ENCODE assay signal across 24 mouse cellular contexts in the genomic region with DNA sequence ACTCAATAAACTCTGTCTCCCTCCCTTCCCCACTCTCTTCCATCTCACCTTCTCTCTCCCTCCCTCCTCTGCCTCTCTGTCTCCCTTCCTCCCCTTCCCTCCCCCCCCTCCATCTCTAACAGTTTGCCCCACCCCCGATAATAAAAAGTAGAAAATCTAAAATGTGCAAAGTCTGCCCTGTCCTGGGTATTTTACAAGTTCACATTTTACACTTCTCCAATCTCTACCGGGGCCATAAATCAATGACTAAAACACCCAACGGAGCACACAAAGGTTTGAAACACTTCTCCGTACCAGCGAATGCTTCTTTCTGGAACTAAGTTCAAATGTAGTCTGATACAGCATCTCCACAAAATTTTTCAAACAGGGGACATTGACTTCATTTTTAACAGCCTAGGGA.
DNase-seq lines count a peak whose midpoint lies in the region; ATAC-seq and TF ChIP-seq lines count a peak whose summit lies in the region.
"Had no signal": no experiment of that assay in that cellular context is flagged by ENCODE, and none has a peak within 500 bp of the region (broad histone marks: within the 10 kb centered on the region; RNA-seq: fewer than 3 reads in every experiment).

No protein-coding gene starts in this region.

- 58% methylated on average over 5 of the region's 5 CpGs for WGBS in limb, embryonic 12.5 days
- 76% methylated on average over 5 of the region's 5 CpGs for WGBS in limb, embryonic 10.5 days
- WGBS in intestine, embryonic 14.5 days: 56% methylated on average over 5 of the region's 5 CpGs
- 40% methylated on average over 5 of the region's 5 CpGs for WGBS in intestine, postnatal 0 days

- H3K27me3 ChIP-seq in limb, embryonic 12.5 days: no peaks in the 10 kb centered on the region
- no peaks in the 10 kb centered on the region for H3K27me3 ChIP-seq in limb, embryonic 10.5 days (ENCODE audit: low read depth, poor library complexity, severe bottlenecking)
- no peaks in the 10 kb centered on the region for H3K27me3 ChIP-seq in intestine, embryonic 14.5 days (replicated peaks; ENCODE audit: control insufficient read depth, insufficient read depth, low read length)
- H3K27me3 ChIP-seq in intestine, postnatal 0 days (replicated peaks; ENCODE audit: control insufficient read depth, insufficient read depth, low read length): no peaks in the 10 kb centered on the region
- H3K27me3 ChIP-seq: embryonic facial prominence, embryonic 13.5 days; forebrain, embryonic 12.5 days; forebrain, embryonic 15.5 days; hindbrain, embryonic 13.5 days had no signal

- no peak overlapping the region for H3K9ac ChIP-seq in limb, embryonic 12.5 days (replicated peaks)
- no peak overlapping the region for H3K9ac ChIP-seq in intestine, embryonic 14.5 days (ENCODE audit: low read length)
- no peak overlapping the region for H3K9ac ChIP-seq in intestine, postnatal 0 days (ENCODE audit: low read depth, low read length)
- H3K9ac ChIP-seq: embryonic facial prominence, embryonic 13.5 days; forebrain, embryonic 12.5 days; forebrain, embryonic 15.5 days; hindbrain, embryonic 13.5 days had no signal

- ATAC-seq in limb, embryonic 12.5 days (ENCODE audit: insufficient number of reproducible peaks, insufficient read depth, low FRiP score, low TSS enrichment, low read depth): no peak
- ATAC-seq in intestine, embryonic 14.5 days (replicated peaks; ENCODE audit: low FRiP score, low TSS enrichment, low read depth): peak; percentile 83
- peak; percentile 74 for ATAC-seq in intestine, postnatal 0 days
- ATAC-seq: activated CD4-positive, CD25-positive, alpha-beta regulatory T cell, adult 4 months; forebrain, embryonic 15.5 days; hindbrain, embryonic 16.5 days; inflammation-experienced regulatory T-cells, adult 6 months had no signal

- TF ChIP-seq CTCF in intestine, postnatal 0 days (IDR thresholded peaks at IDR 0.05; ENCODE audit: low read depth): no peak

- no peak overlapping the region for H3K4me3 ChIP-seq in limb, embryonic 12.5 days (replicated peaks)
- no peak overlapping the region for H3K4me3 ChIP-seq in limb, embryonic 10.5 days
- no peak overlapping the region for H3K4me3 ChIP-seq in intestine, embryonic 14.5 days (ENCODE audit: low read depth, low read length)
- H3K4me3 ChIP-seq in intestine, postnatal 0 days (ENCODE audit: low read depth, low read length): no peak overlapping the region
- H3K4me3 ChIP-seq: embryonic facial prominence, embryonic 10.5 days; embryonic facial prominence, embryonic 13.5 days; erythroblast, embryonic 14.5 days; forebrain, embryonic 12.5 days; forebrain, embryonic 15.5 days; hindbrain, embryonic 10.5 days; hindbrain, embryonic 13.5 days had no signal

- H3K9me3 ChIP-seq in limb, embryonic 12.5 days: no peaks in the 10 kb centered on the region
- no peaks in the 10 kb centered on the region for H3K9me3 ChIP-seq in limb, embryonic 10.5 days (replicated peaks)
- no peaks in the 10 kb centered on the region for H3K9me3 ChIP-seq in intestine, embryonic 14.5 days (ENCODE audit: control insufficient read depth, low read length)
- H3K9me3 ChIP-seq in intestine, postnatal 0 days (ENCODE audit: control insufficient read depth): no peaks in the 10 kb centered on the region
- H3K9me3 ChIP-seq: embryonic facial prominence, embryonic 10.5 days; embryonic facial prominence, embryonic 13.5 days; forebrain, embryonic 12.5 days; forebrain, embryonic 15.5 days; hindbrain, embryonic 10.5 days; hindbrain, embryonic 13.5 days had no signal

- H3K27ac ChIP-seq in limb, embryonic 12.5 days: 0 out of 2 replicates have a peak overlapping the region, but pooled peaks have one; percentile 23
- H3K27ac ChIP-seq in limb, embryonic 10.5 days: no peak overlapping the region
- no peak overlapping the region for H3K27ac ChIP-seq in intestine, embryonic 14.5 days (ENCODE audit: low read depth)
- no peak overlapping the region for H3K27ac ChIP-seq in intestine, postnatal 0 days (ENCODE audit: low read depth, low read length)
- H3K27ac ChIP-seq: embryonic facial prominence, embryonic 10.5 days; embryonic facial prominence, embryonic 13.5 days; forebrain, embryonic 12.5 days; forebrain, embryonic 15.5 days; hindbrain, embryonic 10.5 days; hindbrain, embryonic 13.5 days had no signal

- peaks cover 10% of the 10 kb centered on the region; the same call in 1 of the 2 replicates for H3K4me1 ChIP-seq in limb, embryonic 12.5 days (replicated peaks)
- peaks cover 17% of the 10 kb centered on the region for H3K4me1 ChIP-seq in limb, embryonic 10.5 days
- no peaks in the 10 kb centered on the region for H3K4me1 ChIP-seq in intestine, embryonic 14.5 days (replicated peaks; ENCODE audit: control insufficient read depth, insufficient read depth, low read length)
- H3K4me1 ChIP-seq in intestine, postnatal 0 days (replicated peaks; ENCODE audit: control insufficient read depth, insufficient read depth, low read length): no peaks in the 10 kb centered on the region
- H3K4me1 ChIP-seq: embryonic facial prominence, embryonic 10.5 days; embryonic facial prominence, embryonic 13.5 days; forebrain, embryonic 12.5 days; forebrain, embryonic 15.5 days; hindbrain, embryonic 10.5 days; hindbrain, embryonic 13.5 days had no signal

- no peak for DNase-seq in limb, embryonic 10.5 days (ENCODE audit: low spot score)
- no peak for DNase-seq in intestine, embryonic 14.5 days (ENCODE audit: low spot score)
- no peak for DNase-seq in layer of hippocampus, postnatal 25 days (ENCODE audit: extremely low spot score in 1 of 2, low spot score in 1 of 2)
- DNase-seq in adrenal gland, postnatal 10 days: no peak
- DNase-seq: adrenal gland, adult 8-10 months; adrenal gland, postnatal 36 days; cerebellum, adult 18-20 months; cerebellum, adult 9-10 months; cerebellum, postnatal 25 days; gastrocnemius, postnatal 10 days; gastrocnemius, postnatal 36 days had no signal

- H3K36me3 ChIP-seq in limb, embryonic 12.5 days: peaks cover 35% of the 10 kb centered on the region
- peaks cover 36% of the 10 kb centered on the region for H3K36me3 ChIP-seq in limb, embryonic 10.5 days
- H3K36me3 ChIP-seq in intestine, embryonic 14.5 days (ENCODE audit: control insufficient read depth, insufficient read depth, low read length): peaks cover 27% of the 10 kb centered on the region
- H3K36me3 ChIP-seq in intestine, postnatal 0 days (ENCODE audit: control insufficient read depth, insufficient read depth): peaks cover 36% of the 10 kb centered on the region

- no peak overlapping the region for H3K4me2 ChIP-seq in limb, embryonic 12.5 days
- H3K4me2 ChIP-seq in intestine, embryonic 14.5 days (ENCODE audit: low read length): peak overlapping the region; percentile 14; the same call in 1 of the 2 replicates
- no peak overlapping the region for H3K4me2 ChIP-seq in intestine, postnatal 0 days (replicated peaks; ENCODE audit: low read depth)
- H3K4me2 ChIP-seq: embryonic facial prominence, embryonic 13.5 days; forebrain, embryonic 12.5 days; forebrain, embryonic 15.5 days; heart, embryonic 11.5 days; hindbrain, embryonic 13.5 days had no signal
